Comparison of ENCODE assay signal across 25 mouse cellular contexts in the genomic region with DNA sequence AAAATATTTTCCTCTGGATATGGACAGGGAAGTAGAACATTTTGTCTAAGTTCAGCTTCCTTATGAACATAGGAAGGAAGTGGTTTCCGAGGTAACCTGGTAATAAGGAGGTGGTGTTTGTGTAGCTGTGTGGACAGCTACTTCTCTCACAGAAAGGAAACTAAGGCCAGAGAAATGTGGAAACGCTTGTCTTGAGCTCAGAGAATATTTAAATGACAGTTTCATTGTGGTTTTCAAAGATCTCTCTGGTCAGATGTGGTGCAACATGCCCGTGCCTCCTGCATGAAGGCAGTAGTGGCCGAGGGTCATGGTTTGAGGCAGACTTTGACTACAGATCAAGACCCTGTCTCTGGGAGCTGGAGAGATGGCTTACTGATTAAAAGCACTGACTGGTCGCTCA. TPM values are rescaled to one million over a fixed set of nuclear protein-coding genes. Genes with fewer than 3 reads are reported as not detected.
DNase-seq lines count a peak whose midpoint lies in the region; ATAC-seq and TF ChIP-seq lines count a peak whose summit lies in the region.
"Had no signal": no experiment of that assay in that cellular context is flagged by ENCODE, and none has a peak within 500 bp of the region (broad histone marks: within the 10 kb centered on the region; RNA-seq: fewer than 3 reads in every experiment).

No protein-coding gene starts in this region.

- ATAC-seq in lung, embryonic 14.5 days (ENCODE audit: insufficient read depth): no peak
- peak; percentile 96 for ATAC-seq in megakaryocyte progenitor cell, adult 5-6 weeks (replicated peaks; ENCODE audit: poor library complexity)
- ATAC-seq: CD4-positive, CD25-positive, alpha-beta regulatory T cell, adult 4 months; forebrain, embryonic 14.5 days; intestine, postnatal 0 days; Patski had no signal

- 71% methylated on average over 5 of the region's 5 CpGs for WGBS in lung, embryonic 14.5 days

- H3K9ac ChIP-seq in lung, embryonic 14.5 days: no peak overlapping the region
- H3K9ac ChIP-seq: embryonic facial prominence, embryonic 15.5 days; heart, embryonic 12.5 days; hindbrain, embryonic 12.5 days; neural tube, embryonic 13.5 days had no signal

- H3K4me3 ChIP-seq in lung, embryonic 14.5 days (ENCODE audit: low read depth, low read length): no peak overlapping the region
- H3K4me3 ChIP-seq: embryonic facial prominence, embryonic 15.5 days; heart, embryonic 12.5 days; hindbrain, embryonic 12.5 days; neural tube, embryonic 13.5 days had no signal

- H3K9me3 ChIP-seq in lung, embryonic 14.5 days (ENCODE audit: low read depth, low read length): no peaks in the 10 kb centered on the region
- H3K9me3 ChIP-seq: embryonic facial prominence, embryonic 15.5 days; heart, embryonic 12.5 days; hindbrain, embryonic 12.5 days; neural tube, embryonic 13.5 days had no signal

- H3K36me3 ChIP-seq in lung, embryonic 14.5 days (ENCODE audit: insufficient read depth): no peaks in the 10 kb centered on the region
- H3K36me3 ChIP-seq: embryonic facial prominence, embryonic 15.5 days; heart, embryonic 12.5 days; hindbrain, embryonic 12.5 days; neural tube, embryonic 13.5 days had no signal

- no peak overlapping the region for H3K4me2 ChIP-seq in lung, embryonic 14.5 days
- H3K4me2 ChIP-seq: embryonic facial prominence, embryonic 15.5 days; heart, embryonic 12.5 days; hindbrain, embryonic 12.5 days; neural tube, embryonic 13.5 days had no signal

- DNase-seq in heart, adult 11 months: peak; percentile 92
- DNase-seq in heart, postnatal 14 days: no peak
- DNase-seq in lung, embryonic 14.5 days: peak; percentile 8
- DNase-seq in lung, postnatal 10 days: no peak
- peak; percentile 3 for DNase-seq in brain, adult 2 months (ENCODE audit: low read depth, low spot score)
- no peak for DNase-seq in natural killer cell, adult 2 months (ENCODE audit: low spot score in 2 of 2)
- DNase-seq in layer of hippocampus, adult 18-20 months (ENCODE audit: low spot score in 2 of 2): no peak
- DNase-seq: cerebellum, adult 11 months; cerebellum, postnatal 14 days; embryo, embryonic 11 days; heart, postnatal 10 days; layer of hippocampus, adult 9-11 months; midbrain, embryonic 14.5 days; thymus, adult 2 months; thymus, postnatal 4 days had no signal

- TF ChIP-seq CTCF in lung, embryonic 14.5 days (IDR thresholded peaks at IDR 0.05; ENCODE audit: low read depth): no peak

- H3K27me3 ChIP-seq in lung, embryonic 14.5 days (ENCODE audit: insufficient read depth, low read length): no peaks in the 10 kb centered on the region
- H3K27me3 ChIP-seq: embryonic facial prominence, embryonic 15.5 days; heart, embryonic 12.5 days; hindbrain, embryonic 12.5 days; neural tube, embryonic 13.5 days; Patski had no signal

- no peak overlapping the region for H3K27ac ChIP-seq in lung, embryonic 14.5 days (ENCODE audit: low read depth)
- H3K27ac ChIP-seq: embryonic facial prominence, embryonic 15.5 days; hindbrain, embryonic 12.5 days; neural tube, embryonic 13.5 days; stomach, postnatal 0 days had no signal

- no peaks in the 10 kb centered on the region for H3K4me1 ChIP-seq in lung, embryonic 14.5 days (ENCODE audit: insufficient read depth)
- H3K4me1 ChIP-seq: embryonic facial prominence, embryonic 15.5 days; heart, embryonic 12.5 days; hindbrain, embryonic 12.5 days; neural tube, embryonic 13.5 days had no signal

- intact Hi-C loops in heart, postnatal 14 days (cut with DNase I): no loop called here

RNA-seq across cellular contexts. Expression of gene Grk4, which starts 35.3 kb away (rescaled TPM):
- 1 to 10 TPM in 1 of 2 experiments, under 1 TPM in 1; 0.78 to 2.4 TPM for total RNA-seq in heart, postnatal 14 days (2021)
- polyA plus RNA-seq in lung, embryonic 14.5 days (2014; fragmentation: Nextera tagmentation; extraction: Ambion mirVana): 1.7 and 2.8 TPM in 2 replicates
- 1.1 and 1.2 TPM in 2 replicates for total RNA-seq in megakaryocyte progenitor cell, adult 5-6 weeks (2015)
- 0.41 and 1.1 TPM in 2 replicates for total RNA-seq in megakaryocyte progenitor cell, adult 5-6 weeks (2017)
- total RNA-seq in layer of hippocampus, adult 18-20 months (2021): 1 to 10 TPM; 5.3 to 5.6 TPM

RNA-seq across cellular contexts. Expression of gene Nop14, which starts 35.6 kb away (rescaled TPM):
- 10 to 100 TPM in 1 of 2 experiments, 1 to 10 TPM in 1; 9.9 to 10.1 TPM for total RNA-seq in heart, postnatal 14 days (2021)
- 23.9 and 24.0 TPM in 2 replicates for polyA plus RNA-seq in lung, embryonic 14.5 days (2014; fragmentation: Nextera tagmentation; extraction: Ambion mirVana)
- 31.0 and 32.9 TPM in 2 replicates for total RNA-seq in megakaryocyte progenitor cell, adult 5-6 weeks (2015)
- total RNA-seq in megakaryocyte progenitor cell, adult 5-6 weeks (2017): 47.3 and 70.3 TPM in 2 replicates
- 10 to 100 TPM; 15.9 to 16.0 TPM for total RNA-seq in layer of hippocampus, adult 18-20 months (2021)

RNA-seq across cellular contexts. Expression of gene Mfsd10, which starts 58.5 kb away (rescaled TPM):
- total RNA-seq in heart, postnatal 14 days (2021): 10 to 100 TPM; 13.6 to 17.1 TPM
- 128 and 138 TPM in 2 replicates for polyA plus RNA-seq in lung, embryonic 14.5 days (2014; fragmentation: Nextera tagmentation; extraction: Ambion mirVana)
- 195 and 211 TPM in 2 replicates for total RNA-seq in megakaryocyte progenitor cell, adult 5-6 weeks (2015)
- total RNA-seq in megakaryocyte progenitor cell, adult 5-6 weeks (2017): 116 and 143 TPM in 2 replicates
- total RNA-seq in layer of hippocampus, adult 18-20 months (2021): 10 to 100 TPM; 33.3 to 43.6 TPM

Comparison
In these comparisons a context has a peak if more than half of its experiments do, and no peak if none do; other contexts are left out.
1. DNase-seq: peak in heart, adult 11 months (single experiment), lung, embryonic 14.5 days (single experiment) and brain, adult 2 months (single experiment); none in heart, postnatal 14 days (0 of 2), lung, postnatal 10 days (single experiment), natural killer cell, adult 2 months (0 of 2) and layer of hippocampus, adult 18-20 months (0 of 2).